ENCODE assay signal across 26 mouse cellular contexts in the genomic region with DNA sequence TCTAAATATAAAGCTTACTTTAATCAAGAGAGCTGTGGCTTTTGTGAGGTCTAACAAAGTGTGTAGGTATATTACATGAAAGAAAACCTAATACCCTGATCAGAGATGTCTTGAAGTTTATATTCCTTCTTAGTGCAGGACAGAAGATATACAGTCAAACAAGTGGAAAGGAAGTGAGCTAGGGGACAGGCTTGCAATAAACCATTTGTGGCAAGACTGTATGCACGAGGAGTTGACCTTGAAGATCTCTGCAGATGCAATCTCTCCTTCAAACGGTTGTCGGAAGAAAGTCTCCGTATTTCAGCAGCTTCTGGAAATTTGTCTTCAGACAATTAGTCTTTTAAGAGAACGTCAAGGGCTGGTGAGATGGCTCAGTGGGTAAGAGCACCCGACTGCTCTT. TPM values are rescaled to one million over a fixed set of nuclear protein-coding genes. Genes with fewer than 3 reads are reported as not detected.
DNase-seq lines count a peak whose midpoint lies in the region; ATAC-seq and TF ChIP-seq lines count a peak whose summit lies in the region.
"Had no signal": no experiment of that assay in that cellular context is flagged by ENCODE, and none has a peak within 500 bp of the region (broad histone marks: within the 10 kb centered on the region; RNA-seq: fewer than 3 reads in every experiment).

No protein-coding gene starts in this region.

- 0 out of 2 replicates have a peak overlapping the region, but pooled peaks have one; percentile 78 for H3K9ac ChIP-seq in liver, embryonic 12.5 days
- H3K9ac ChIP-seq in liver, postnatal 0 days (replicated peaks): no peak overlapping the region

- peaks cover 46% of the 10 kb centered on the region for H3K4me1 ChIP-seq in erythroblast, embryonic 14.5 days (ENCODE audit: control insufficient read depth)
- H3K4me1 ChIP-seq in liver, embryonic 12.5 days: peaks cover 46% of the 10 kb centered on the region
- peaks cover 15% of the 10 kb centered on the region for H3K4me1 ChIP-seq in liver, postnatal 0 days (ENCODE audit: insufficient read depth)
- H3K4me1 ChIP-seq in limb, embryonic 10.5 days: peaks cover 26% of the 10 kb centered on the region

- 49% methylated on average over 6 of the region's 6 CpGs for WGBS in liver, embryonic 12.5 days (ENCODE audit: insufficient replicate concordance)
- WGBS in liver, postnatal 0 days (ENCODE audit: insufficient replicate concordance): 54% methylated on average over 6 of the region's 6 CpGs
- WGBS in limb, embryonic 10.5 days: 54% methylated on average over 6 of the region's 6 CpGs

- H3K27ac ChIP-seq in liver, embryonic 12.5 days: peak overlapping the region; percentile 100; the same call in 1 of the 2 replicates
- H3K27ac ChIP-seq in liver, postnatal 0 days (ENCODE audit: low read depth): no peak overlapping the region
- H3K27ac ChIP-seq in limb, embryonic 10.5 days: peak overlapping the region; percentile 93; the same call in 1 of the 2 replicates
- H3K27ac ChIP-seq: heart, embryonic 15.5 days; neural tube, embryonic 13.5 days had no signal

- TF ChIP-seq CTCF in liver, postnatal 0 days (IDR thresholded peaks at IDR 0.05; ENCODE audit: low read depth): no peak

- TF ChIP-seq EP300 in liver, postnatal 0 days (IDR thresholded peaks at IDR 0.05; ENCODE audit: low read depth): no peak

- no peaks in the 10 kb centered on the region for H3K36me3 ChIP-seq in erythroblast, embryonic 14.5 days (ENCODE audit: control insufficient read depth)
- H3K36me3 ChIP-seq in liver, embryonic 12.5 days: no peaks in the 10 kb centered on the region
- H3K36me3 ChIP-seq in liver, postnatal 0 days (replicated peaks; ENCODE audit: insufficient read depth, low read length): no peaks in the 10 kb centered on the region
- H3K36me3 ChIP-seq in limb, embryonic 10.5 days: no peaks in the 10 kb centered on the region
- H3K36me3 ChIP-seq: heart, embryonic 15.5 days; hindbrain, embryonic 10.5 days; neural tube, embryonic 13.5 days; stomach, embryonic 15.5 days had no signal

- peaks cover 11% of the 10 kb centered on the region for H3K27me3 ChIP-seq in erythroblast, embryonic 14.5 days (ENCODE audit: control insufficient read depth)
- no peaks in the 10 kb centered on the region for H3K27me3 ChIP-seq in liver, embryonic 12.5 days (replicated peaks)
- H3K27me3 ChIP-seq in liver, postnatal 0 days (ENCODE audit: insufficient read depth, low read length): no peaks in the 10 kb centered on the region
- no peaks in the 10 kb centered on the region for H3K27me3 ChIP-seq in limb, embryonic 10.5 days (ENCODE audit: low read depth, poor library complexity, severe bottlenecking)
- H3K27me3 ChIP-seq: CH12.LX; heart, embryonic 15.5 days; megakaryocyte, embryonic 14.5 days; neural tube, embryonic 13.5 days; stomach, embryonic 15.5 days had no signal

- no peak for DNase-seq in liver, postnatal 0 days
- DNase-seq in 416B (ENCODE audit: low read depth): peak; percentile 87
- peak; percentile 30 for DNase-seq in limb, embryonic 10.5 days (ENCODE audit: low spot score)
- DNase-seq in cerebellum, adult 8-10 months: no peak
- no peak for DNase-seq in cerebellum, postnatal 25 days
- DNase-seq: adrenal gland, postnatal 25 days; cerebellum, adult 18-20 months; kidney, adult 9 months; left cerebral cortex, postnatal 4 days; lung, postnatal 10 days; right cerebral cortex, postnatal 14 days; thymus, postnatal 36 days had no signal

- peak overlapping the region; percentile 67; the same call in 1 of the 2 replicates for H3K4me2 ChIP-seq in liver, embryonic 12.5 days
- H3K4me2 ChIP-seq in liver, postnatal 0 days (ENCODE audit: low read depth, low read length): no peak overlapping the region

- no peaks in the 10 kb centered on the region for H3K9me3 ChIP-seq in erythroblast, embryonic 14.5 days (ENCODE audit: control insufficient read depth, low read length)
- H3K9me3 ChIP-seq in liver, embryonic 12.5 days (replicated peaks): no peaks in the 10 kb centered on the region
- H3K9me3 ChIP-seq in liver, postnatal 0 days (ENCODE audit: low read length): no peaks in the 10 kb centered on the region
- H3K9me3 ChIP-seq in limb, embryonic 10.5 days (replicated peaks): no peaks in the 10 kb centered on the region
- H3K9me3 ChIP-seq: heart, embryonic 15.5 days; hindbrain, embryonic 10.5 days; megakaryocyte, embryonic 14.5 days; neural tube, embryonic 13.5 days; stomach, embryonic 15.5 days had no signal

- H3K4me3 ChIP-seq in erythroblast, embryonic 14.5 days (replicated peaks): peak overlapping the region; percentile 31
- H3K4me3 ChIP-seq in liver, embryonic 12.5 days: no peak overlapping the region
- H3K4me3 ChIP-seq in liver, postnatal 0 days (ENCODE audit: low read depth, low read length): no peak overlapping the region
- no peak overlapping the region for H3K4me3 ChIP-seq in limb, embryonic 10.5 days

- ATAC-seq in erythroblast, adult 5-6 weeks (replicated peaks; ENCODE audit: low FRiP score, poor library complexity, severe bottlenecking): no peak
- ATAC-seq in liver, embryonic 12.5 days: no peak
- ATAC-seq in liver, postnatal 0 days: no peak
- ATAC-seq: activated CD4-positive, CD25-positive, alpha-beta regulatory T cell, adult 4 months had no signal

RNA-seq across cellular contexts. Expression of gene Hist1h2bp, which starts 2.7 kb away (rescaled TPM):
- 2.2 and 5.1 TPM in 2 replicates for polyA plus RNA-seq in erythroblast, embryonic 14.5 days (2012)
- total RNA-seq in erythroblast, adult 5-6 weeks (2015; ENCODE audit: low replicate concordance): 4.4 and 5.8 TPM in 2 replicates
- 33.7 and 47.3 TPM in 2 replicates for total RNA-seq in erythroblast, adult 5-6 weeks (2017; ENCODE audit: low replicate concordance)
- polyA plus RNA-seq in liver, embryonic 12.5 days (2016; fragmentation: Nextera tagmentation; extraction: Ambion mirVana): 3.6 and 5.6 TPM in 2 replicates
- 2.4 and 4.6 TPM in 2 replicates for polyA plus RNA-seq in liver, postnatal 0 days (2015; fragmentation: Nextera tagmentation; extraction: Ambion mirVana)
- 3.4 and 5.5 TPM in 2 replicates for polyA plus RNA-seq in limb, embryonic 10.5 days (2016; fragmentation: Nextera tagmentation; extraction: Ambion mirVana)
- polyA plus RNA-seq: activated CD4-positive, CD25-positive, alpha-beta regulatory T cell, adult 4 months had no signal

RNA-seq across cellular contexts. Expression of gene Hist1h2an, which starts 2.9 kb away (rescaled TPM):
- 15.8 and 41.3 TPM in 2 replicates for polyA plus RNA-seq in erythroblast, embryonic 14.5 days (2012)
- total RNA-seq in erythroblast, adult 5-6 weeks (2015; ENCODE audit: low replicate concordance): not detected in 2 replicates
- total RNA-seq in erythroblast, adult 5-6 weeks (2017; ENCODE audit: low replicate concordance): 456 and 497 TPM in 2 replicates
- 11.2 and 14.0 TPM in 2 replicates for polyA plus RNA-seq in liver, embryonic 12.5 days (2016; fragmentation: Nextera tagmentation; extraction: Ambion mirVana)
- 8.4 and 11.4 TPM in 2 replicates for polyA plus RNA-seq in liver, postnatal 0 days (2015; fragmentation: Nextera tagmentation; extraction: Ambion mirVana)
- polyA plus RNA-seq in limb, embryonic 10.5 days (2016; fragmentation: Nextera tagmentation; extraction: Ambion mirVana): 5.4 and 9.9 TPM in 2 replicates
- total RNA-seq: gastrocnemius, adult 8-10 months; layer of hippocampus, adult 18-20 months had no signal
- polyA plus RNA-seq: cortical plate, adult 2 months; neural tube, embryonic 13.5 days had no signal

RNA-seq across cellular contexts. Expression of gene Hist1h3i, which starts 6.8 kb away (rescaled TPM):
- polyA plus RNA-seq in erythroblast, embryonic 14.5 days (2012): 16.8 and 41.5 TPM in 2 replicates
- 143 and 204 TPM in 2 replicates for total RNA-seq in erythroblast, adult 5-6 weeks (2015; ENCODE audit: low replicate concordance)
- total RNA-seq in erythroblast, adult 5-6 weeks (2017; ENCODE audit: low replicate concordance): 142 and 186 TPM in 2 replicates
- 169 and 188 TPM in 2 replicates for polyA plus RNA-seq in liver, embryonic 12.5 days (2016; fragmentation: Nextera tagmentation; extraction: Ambion mirVana)
- 95.1 and 107 TPM in 2 replicates for polyA plus RNA-seq in liver, postnatal 0 days (2015; fragmentation: Nextera tagmentation; extraction: Ambion mirVana)
- 131 and 133 TPM in 2 replicates for polyA plus RNA-seq in limb, embryonic 10.5 days (2016; fragmentation: Nextera tagmentation; extraction: Ambion mirVana)
- total RNA-seq: monocyte, adult 5-6 weeks had no signal

RNA-seq across cellular contexts. Expression of gene Hist1h1b, which starts 9.5 kb away (rescaled TPM):
- polyA plus RNA-seq in erythroblast, embryonic 14.5 days (2012): 2.6 and 5.0 TPM in 2 replicates
- 491 and 530 TPM in 2 replicates for total RNA-seq in erythroblast, adult 5-6 weeks (2015; ENCODE audit: low replicate concordance)
- total RNA-seq in erythroblast, adult 5-6 weeks (2017; ENCODE audit: low replicate concordance): 1,333 and 2,653 TPM in 2 replicates
- 41.6 and 43.0 TPM in 2 replicates for polyA plus RNA-seq in liver, embryonic 12.5 days (2016; fragmentation: Nextera tagmentation; extraction: Ambion mirVana)
- 20.0 and 27.9 TPM in 2 replicates for polyA plus RNA-seq in liver, postnatal 0 days (2015; fragmentation: Nextera tagmentation; extraction: Ambion mirVana)
- polyA plus RNA-seq in limb, embryonic 10.5 days (2016; fragmentation: Nextera tagmentation; extraction: Ambion mirVana): 33.1 and 40.9 TPM in 2 replicates

RNA-seq across cellular contexts. Expression of gene Hist1h2bq, which starts 20.1 kb away (rescaled TPM):
- polyA plus RNA-seq in erythroblast, embryonic 14.5 days (2012): 12.6 and 20.2 TPM in 2 replicates
- 197 and 261 TPM in 2 replicates for total RNA-seq in erythroblast, adult 5-6 weeks (2015; ENCODE audit: low replicate concordance)
- total RNA-seq in erythroblast, adult 5-6 weeks (2017; ENCODE audit: low replicate concordance): 24.3 and 156 TPM in 2 replicates
- 24.4 and 26.2 TPM in 2 replicates for polyA plus RNA-seq in liver, embryonic 12.5 days (2016; fragmentation: Nextera tagmentation; extraction: Ambion mirVana)
- 14.3 and 15.4 TPM in 2 replicates for polyA plus RNA-seq in liver, postnatal 0 days (2015; fragmentation: Nextera tagmentation; extraction: Ambion mirVana)
- 17.9 and 22.1 TPM in 2 replicates for polyA plus RNA-seq in limb, embryonic 10.5 days (2016; fragmentation: Nextera tagmentation; extraction: Ambion mirVana)

Comparison
In these comparisons a context has a peak if more than half of its experiments do, and no peak if none do; other contexts are left out.
1. DNase-seq: peak in 416B (single experiment) and limb, embryonic 10.5 days (single experiment); none in liver, postnatal 0 days (single experiment), cerebellum, adult 8-10 months (single experiment) and cerebellum, postnatal 25 days (0 of 2).